Mouse (Mus musculus): ENCODE results near the gene Fam83e. TPM values are rescaled to one million over a fixed set of nuclear protein-coding genes. Genes with fewer than 3 reads are reported as not detected.

Fam83e gene
- total and polyA plus RNA-seq, 3 experiments = 0.13 to 1.3 (median 0.74) TPM

DNA sequence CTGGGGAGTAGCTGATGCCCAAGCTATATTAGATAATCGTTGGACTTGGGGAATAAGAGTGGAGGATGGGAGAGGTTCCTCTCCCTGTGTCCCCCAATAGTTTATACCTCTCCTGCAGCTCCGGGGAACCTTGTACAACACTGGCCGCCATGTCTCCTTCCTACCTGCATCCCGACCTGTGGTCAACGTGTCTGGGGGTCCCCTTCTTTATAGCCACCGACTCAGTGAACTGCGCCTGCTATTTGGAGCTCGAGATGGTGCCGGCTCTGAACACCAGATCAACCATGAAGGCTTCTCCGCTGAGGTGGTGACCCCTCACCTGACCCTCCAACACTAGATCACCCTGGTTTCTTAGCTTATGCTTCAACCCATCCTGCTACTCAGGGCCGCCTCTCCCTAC lies 18.7 kb upstream of the Fam83e start:
- H3K4me3 ChIP-seq (replicated peaks in 1 of 3; ENCODE audit: low read depth in 2 of 3, low read length in 2 of 3, poor library complexity in 1 of 3) = no peak overlapping the region
- dilution Hi-C loops (cut with MboI; ENCODE audit: extremely low pct_ligation_motif_present, extremely low pct_unique_long_range_greater_than_20kb, low sequenced_read_pairs) (no loop called here), in situ Hi-C loops (cut with MboI; ENCODE audit: low pct_ligation_motif_present, low pct_unique_long_range_greater_than_20kb, low sequenced_read_pairs) (no loop called here)
- TF ChIP-seq NRF1 (IDR thresholded peaks at IDR 0.05; ENCODE audit: low read depth, low read length) (no peak), ZNF384 (IDR thresholded peaks at IDR 0.05; ENCODE audit: low read depth, low read length) (no peak), ZMIZ1 (IDR thresholded peaks at IDR 0.05; ENCODE audit: low read depth, low read length) (no peak), USF2 (conservative IDR thresholded peaks at IDR 0.05; ENCODE audit: low read depth, low read length) (no peak), MAFK (IDR thresholded peaks at IDR 0.05; ENCODE audit: insufficient replicate concordance, low read length) (no peak)
- no peak overlapping the region for H3K27ac ChIP-seq (ENCODE audit: insufficient read depth, low read depth)
- H3K9me3 ChIP-seq (replicated peaks; ENCODE audit: low read length) = no peaks in the 10 kb centered on the region
- H3K4me2 ChIP-seq (ENCODE audit: insufficient read depth, low read depth, poor library complexity, severe bottlenecking) = no peak overlapping the region
- no peaks in the 10 kb centered on the region for H3K36me3 ChIP-seq (replicated peaks in 1 of 2; ENCODE audit: control insufficient read depth in 1 of 2, insufficient read depth in 1 of 2, low read length in 1 of 2)
- no peak overlapping the region for H3K9ac ChIP-seq (ENCODE audit: insufficient read depth, low read depth)
- DNase-seq (ENCODE audit: extremely low read depth) = no peak
- H3K4me1 ChIP-seq (ENCODE audit: control insufficient read depth in 1 of 2, insufficient read depth in 2 of 2) = peaks cover 3 to 57% of the 10 kb centered on the region in 2 experiments; a peak in 3 of 4 replicates
- no peaks in the 10 kb centered on the region for H3K27me3 ChIP-seq (replicated peaks)
- H3K79me2 ChIP-seq (replicated peaks; ENCODE audit: control insufficient read depth, extremely low read depth, insufficient read depth, poor library complexity, severe bottlenecking) = no peaks in the 10 kb centered on the region

DNA sequence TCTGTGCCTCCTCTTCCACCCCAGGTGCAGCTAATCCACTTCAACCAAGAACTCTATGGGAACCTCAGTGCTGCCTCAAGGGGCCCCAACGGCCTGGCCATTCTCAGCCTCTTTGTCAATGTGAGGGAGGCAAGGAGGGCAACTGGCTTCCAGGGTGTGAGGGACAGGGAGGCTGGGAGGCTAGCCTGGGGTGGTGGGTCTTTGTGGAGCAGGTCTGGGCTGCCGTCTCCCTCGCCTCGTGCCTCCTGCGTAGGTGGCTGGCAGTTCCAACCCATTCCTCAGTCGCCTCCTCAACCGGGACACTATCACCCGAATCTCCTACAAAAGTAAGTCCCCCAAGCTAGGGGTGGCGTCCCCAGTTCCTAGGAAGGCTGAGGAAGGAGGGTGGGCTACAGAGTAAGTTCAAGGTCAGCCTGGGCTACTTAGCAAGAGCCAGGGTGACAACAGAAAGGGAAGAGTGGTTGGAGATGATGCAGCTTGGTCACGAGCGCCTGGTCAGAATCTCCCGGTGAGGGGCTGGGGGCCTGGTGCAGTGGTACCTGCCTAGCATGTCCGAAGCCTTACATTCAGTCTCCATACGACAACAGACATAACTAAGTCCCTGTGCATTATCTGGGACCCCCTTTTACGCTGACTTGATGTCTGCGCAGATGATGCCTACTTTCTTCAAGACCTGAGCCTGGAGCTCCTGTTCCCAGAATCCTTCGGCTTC lies 18.0 kb upstream of the Fam83e start:
- Histone ChIP-seq H3K4me3 (replicated peaks in 1 of 3; ENCODE audit: low read depth in 2 of 3, low read length in 2 of 3, poor library complexity in 1 of 3) (no peak overlapping the region), H3K9me3 (replicated peaks; ENCODE audit: low read length) (no peaks in the 10 kb centered on the region), H3K36me3 (replicated peaks in 1 of 2; ENCODE audit: control insufficient read depth in 1 of 2, insufficient read depth in 1 of 2, low read length in 1 of 2) (no peaks in the 10 kb centered on the region), H3K4me2 (ENCODE audit: insufficient read depth, low read depth, poor library complexity, severe bottlenecking) (no peak overlapping the region; the same call in 1 of the 2 replicates), H3K27me3 (replicated peaks) (no peaks in the 10 kb centered on the region), H3K4me1 (ENCODE audit: control insufficient read depth in 1 of 2, insufficient read depth in 2 of 2) (peaks cover 3 to 58% of the 10 kb centered on the region in 2 experiments; a peak in 3 of 4 replicates), H3K27ac (ENCODE audit: insufficient read depth, low read depth) (no peak overlapping the region), H3K9ac (ENCODE audit: insufficient read depth, low read depth) (no peak overlapping the region), H3K79me2 (replicated peaks; ENCODE audit: control insufficient read depth, extremely low read depth, insufficient read depth, poor library complexity, severe bottlenecking) (no peaks in the 10 kb centered on the region)
- dilution Hi-C loops (cut with MboI; ENCODE audit: extremely low pct_ligation_motif_present, extremely low pct_unique_long_range_greater_than_20kb, low sequenced_read_pairs) = no loop called here
- in situ Hi-C loops (cut with MboI; ENCODE audit: low pct_ligation_motif_present, low pct_unique_long_range_greater_than_20kb, low sequenced_read_pairs) = no loop called here
- no peak for DNase-seq (ENCODE audit: extremely low read depth)
- TF ChIP-seq USF1 (IDR thresholded peaks at IDR 0.05; ENCODE audit: low read depth, low read length) = no peak
- TF ChIP-seq BHLHE40 (IDR thresholded peaks at IDR 0.05; ENCODE audit: low read depth, low read length) = no peak
- no peak for TF ChIP-seq SIN3A (IDR thresholded peaks at IDR 0.05; ENCODE audit: low read length)
- TF ChIP-seq UBTF (IDR thresholded peaks at IDR 0.05; ENCODE audit: low read depth, low read length) = no peak
- no peak for TF ChIP-seq MAFK (IDR thresholded peaks at IDR 0.05; ENCODE audit: insufficient replicate concordance, low read length)
- TF ChIP-seq ZC3H11A (IDR thresholded peaks at IDR 0.05; ENCODE audit: low read depth, low read length) = no peak
- TF ChIP-seq ETS1 (conservative IDR thresholded peaks at IDR 0.05; ENCODE audit: low read depth, low read length) = no peak
- no peak for TF ChIP-seq ZKSCAN1 (IDR thresholded peaks at IDR 0.05; ENCODE audit: borderline replicate concordance, low read depth, low read length)
- no peak for TF ChIP-seq NRF1 (IDR thresholded peaks at IDR 0.05; ENCODE audit: low read depth, low read length)
- no peak for TF ChIP-seq ZNF384 (IDR thresholded peaks at IDR 0.05; ENCODE audit: low read depth, low read length)
- TF ChIP-seq SMC3 (IDR thresholded peaks at IDR 0.05; ENCODE audit: low read depth, low read length) = no peak
- TF ChIP-seq MEF2A (IDR thresholded peaks at IDR 0.05; ENCODE audit: borderline replicate concordance, low read depth, low read length) = no peak
- no peak for TF ChIP-seq KAT2A (IDR thresholded peaks at IDR 0.05; ENCODE audit: insufficient replicate concordance, low read length)
- no peak for TF ChIP-seq ZMIZ1 (IDR thresholded peaks at IDR 0.05; ENCODE audit: low read depth, low read length)
- TF ChIP-seq E2F4 (IDR thresholded peaks at IDR 0.05; ENCODE audit: insufficient replicate concordance, low read depth, low read length) = no peak
- no peak for TF ChIP-seq IRF4 (IDR thresholded peaks at IDR 0.05; ENCODE audit: low read depth, low read length)
